ENCODE assay signal across 7 mouse cellular contexts in the genomic region with DNA sequence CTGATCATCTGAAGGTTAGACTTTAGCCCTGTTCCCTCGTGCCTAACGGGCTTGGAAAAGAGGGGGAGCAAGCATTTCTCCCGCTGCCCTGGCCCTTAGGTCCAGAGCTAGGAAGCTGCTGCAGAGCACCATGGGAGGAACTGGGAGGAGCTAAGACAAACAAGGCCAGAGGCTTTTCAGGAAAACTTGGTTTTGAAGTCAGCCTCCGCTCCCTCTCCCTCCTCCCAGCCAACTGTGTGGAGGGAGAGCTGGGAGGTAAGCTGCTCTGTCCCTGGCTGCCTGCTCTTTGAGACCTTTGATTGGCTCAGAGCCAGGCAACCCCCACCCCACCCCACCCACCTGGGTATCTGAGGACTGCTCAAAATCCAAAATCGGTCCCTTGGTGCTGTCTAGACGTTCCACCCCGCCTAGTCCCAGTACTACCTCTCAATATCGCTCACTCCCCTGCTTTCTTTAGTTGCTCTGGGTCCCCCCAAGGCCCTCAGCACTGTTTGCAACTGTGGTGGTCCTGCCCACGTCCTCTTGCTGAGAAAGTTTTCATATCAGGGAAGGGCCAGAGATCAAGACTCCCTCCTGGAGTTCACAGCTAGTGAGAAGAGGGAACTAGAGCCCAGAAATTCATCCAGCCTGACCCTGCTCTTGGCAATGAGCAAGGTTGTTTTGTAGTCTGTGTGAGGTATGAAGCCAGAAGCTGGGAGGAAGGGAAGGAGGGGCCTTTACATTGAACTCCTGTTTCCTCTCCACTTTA. TPM values are rescaled to one million over a fixed set of nuclear protein-coding genes. Genes with fewer than 3 reads are reported as not detected.
DNase-seq lines count a peak whose midpoint lies in the region; ATAC-seq and TF ChIP-seq lines count a peak whose summit lies in the region.

No protein-coding gene starts in this region.

- no peak for ATAC-seq in heart, embryonic 13.5 days (ENCODE audit: extremely low read depth, insufficient number of reproducible peaks, low FRiP score, low TSS enrichment)
- ATAC-seq in kidney, postnatal 0 days (replicated peaks; ENCODE audit: low FRiP score, low read depth) = 0 out of 2 replicates have a peak, but pooled peaks have one; percentile 3

- peak overlapping the region; percentile 85 for H3K4me2 ChIP-seq in heart, embryonic 13.5 days
- H3K4me2 ChIP-seq in kidney, postnatal 0 days (ENCODE audit: low read length) = peak overlapping the region; percentile 21

- H3K27ac ChIP-seq in embryonic facial prominence, embryonic 10.5 days (replicated peaks) = peak overlapping the region; percentile 85
- peak overlapping the region; percentile 99 for H3K27ac ChIP-seq in heart, embryonic 13.5 days (replicated peaks)
- peak overlapping the region; percentile 95 for H3K27ac ChIP-seq in kidney, postnatal 0 days

- peak overlapping the region; percentile 60 for H3K4me3 ChIP-seq in embryonic facial prominence, embryonic 10.5 days
- H3K4me3 ChIP-seq in heart, embryonic 13.5 days = peak overlapping the region; percentile 11
- H3K4me3 ChIP-seq in kidney, postnatal 0 days (replicated peaks; ENCODE audit: low read depth, low read length) = no peak overlapping the region

- H3K27me3 ChIP-seq in embryonic facial prominence, embryonic 10.5 days (replicated peaks; ENCODE audit: low read depth, poor library complexity, severe bottlenecking) = no peaks in the 10 kb centered on the region
- no peaks in the 10 kb centered on the region for H3K27me3 ChIP-seq in heart, embryonic 13.5 days (replicated peaks)
- H3K27me3 ChIP-seq in kidney, postnatal 0 days (ENCODE audit: insufficient read depth, low read length) = no peaks in the 10 kb centered on the region

- H3K9ac ChIP-seq in heart, embryonic 13.5 days = peak overlapping the region; percentile 81
- peak overlapping the region; percentile 24; the same call in 1 of the 2 replicates for H3K9ac ChIP-seq in kidney, postnatal 0 days (ENCODE audit: low read depth, low read length)

- WGBS in embryonic facial prominence, embryonic 10.5 days = 5% methylated on average over 9 of the region's 9 CpGs
- 15% methylated on average over 9 of the region's 9 CpGs for WGBS in heart, embryonic 13.5 days
- 10% methylated on average over 9 of the region's 9 CpGs for WGBS in kidney, postnatal 0 days

- DNase-seq in R1 (ENCODE audit: low read depth, low spot score) = peak; percentile 92
- DNase-seq in embryonic facial prominence, embryonic 10.5 days (ENCODE audit: low spot score) = peak; percentile 66
- peak; percentile 92 for DNase-seq in kidney, postnatal 0 days (ENCODE audit: low spot score)
- peak; percentile 83 for DNase-seq in lung, postnatal 36 days
- DNase-seq in layer of hippocampus, adult 18-20 months (ENCODE audit: low spot score in 2 of 2) = no peak
- DNase-seq in cerebellum, adult 9-10 months = no peak

- peaks cover 66% of the 10 kb centered on the region for H3K4me1 ChIP-seq in embryonic facial prominence, embryonic 10.5 days
- H3K4me1 ChIP-seq in heart, embryonic 13.5 days = peaks cover 68% of the 10 kb centered on the region
- H3K4me1 ChIP-seq in kidney, postnatal 0 days (replicated peaks; ENCODE audit: insufficient read depth, low read length) = peaks cover 65% of the 10 kb centered on the region

- TF ChIP-seq CTCF in kidney, postnatal 0 days (IDR thresholded peaks at IDR 0.05; ENCODE audit: low read depth) = no peak

- H3K36me3 ChIP-seq in embryonic facial prominence, embryonic 10.5 days (replicated peaks) = no peaks in the 10 kb centered on the region
- no peaks in the 10 kb centered on the region for H3K36me3 ChIP-seq in heart, embryonic 13.5 days
- no peaks in the 10 kb centered on the region for H3K36me3 ChIP-seq in kidney, postnatal 0 days (ENCODE audit: insufficient read depth, low read length)

- no peaks in the 10 kb centered on the region for H3K9me3 ChIP-seq in embryonic facial prominence, embryonic 10.5 days
- no peaks in the 10 kb centered on the region for H3K9me3 ChIP-seq in heart, embryonic 13.5 days
- H3K9me3 ChIP-seq in kidney, postnatal 0 days (replicated peaks; ENCODE audit: low read length) = no peaks in the 10 kb centered on the region

RNA-seq across cellular contexts. Expression of a gene that starts 1.9 kb away (rescaled TPM):
- 1.1 and 1.8 TPM in 2 replicates for polyA plus RNA-seq in embryonic facial prominence, embryonic 10.5 days (2016; fragmentation: Nextera tagmentation; extraction: Ambion mirVana)
- polyA plus RNA-seq in heart, embryonic 13.5 days (2015; fragmentation: Nextera tagmentation; extraction: Ambion mirVana) = 5.9 and 6.4 TPM in 2 replicates
- 3.1 and 3.5 TPM in 2 replicates for polyA plus RNA-seq in kidney, postnatal 0 days (2015; fragmentation: Nextera tagmentation; extraction: Ambion mirVana)
- total RNA-seq in layer of hippocampus, adult 18-20 months (2021) = 10 to 100 TPM; 66.6 to 84.3 TPM

RNA-seq across cellular contexts. Expression of a gene that starts 18.3 kb away (rescaled TPM):
- 23.4 and 23.5 TPM in 2 replicates for polyA plus RNA-seq in embryonic facial prominence, embryonic 10.5 days (2016; fragmentation: Nextera tagmentation; extraction: Ambion mirVana)
- polyA plus RNA-seq in heart, embryonic 13.5 days (2015; fragmentation: Nextera tagmentation; extraction: Ambion mirVana) = 14.6 and 15.7 TPM in 2 replicates
- polyA plus RNA-seq in kidney, postnatal 0 days (2015; fragmentation: Nextera tagmentation; extraction: Ambion mirVana) = 17.8 and 19.3 TPM in 2 replicates
- 100 to 1,000 TPM; 178 to 183 TPM for total RNA-seq in layer of hippocampus, adult 18-20 months (2021)

RNA-seq across cellular contexts. Expression of a gene that starts 27.7 kb away (rescaled TPM):
- polyA plus RNA-seq in embryonic facial prominence, embryonic 10.5 days (2016; fragmentation: Nextera tagmentation; extraction: Ambion mirVana) = 47.5 and 48.3 TPM in 2 replicates
- 22.3 and 23.1 TPM in 2 replicates for polyA plus RNA-seq in heart, embryonic 13.5 days (2015; fragmentation: Nextera tagmentation; extraction: Ambion mirVana)
- polyA plus RNA-seq in kidney, postnatal 0 days (2015; fragmentation: Nextera tagmentation; extraction: Ambion mirVana) = 24.6 and 25.7 TPM in 2 replicates
- 10 to 100 TPM; 57.0 to 58.4 TPM for total RNA-seq in layer of hippocampus, adult 18-20 months (2021)

RNA-seq across cellular contexts. Expression of a gene that starts 36.6 kb away (rescaled TPM):
- polyA plus RNA-seq in embryonic facial prominence, embryonic 10.5 days (2016; fragmentation: Nextera tagmentation; extraction: Ambion mirVana) = 8.8 and 9.1 TPM in 2 replicates
- polyA plus RNA-seq in heart, embryonic 13.5 days (2015; fragmentation: Nextera tagmentation; extraction: Ambion mirVana) = 30.0 and 32.0 TPM in 2 replicates
- 26.1 TPM in 2 replicates for polyA plus RNA-seq in kidney, postnatal 0 days (2015; fragmentation: Nextera tagmentation; extraction: Ambion mirVana)
- 1,000 to 10,000 TPM; 1,110 to 1,111 TPM for total RNA-seq in layer of hippocampus, adult 18-20 months (2021)

RNA-seq across cellular contexts. Expression of a gene that starts 47.8 kb away (rescaled TPM):
- 73.9 and 78.1 TPM in 2 replicates for polyA plus RNA-seq in embryonic facial prominence, embryonic 10.5 days (2016; fragmentation: Nextera tagmentation; extraction: Ambion mirVana)
- polyA plus RNA-seq in heart, embryonic 13.5 days (2015; fragmentation: Nextera tagmentation; extraction: Ambion mirVana) = 35.1 and 37.4 TPM in 2 replicates
- 38.3 and 41.2 TPM in 2 replicates for polyA plus RNA-seq in kidney, postnatal 0 days (2015; fragmentation: Nextera tagmentation; extraction: Ambion mirVana)
- total RNA-seq in layer of hippocampus, adult 18-20 months (2021) = 100 to 1,000 TPM; 126 TPM

Comparison
In these comparisons a context has a peak if more than half of its experiments do, and no peak if none do; other contexts are left out.
1. DNase-seq: peak in R1 (single experiment), embryonic facial prominence, embryonic 10.5 days (single experiment), kidney, postnatal 0 days (single experiment) and lung, postnatal 36 days (single experiment); none in layer of hippocampus, adult 18-20 months (0 of 2) and cerebellum, adult 9-10 months (single experiment).
2. Peak in every context shown above with its lines, with median percentiles within 50 percentile points of each other: H3K27ac ChIP-seq.